Mouse (Mus musculus) induced T-regulatory cell, adult 2 months (primary cell): ENCODE results near the gene Gad2.
A peak's percentile ranks its signal among the peaks of the same experiment; 100 is the strongest.
"Not testable (repeated sequence)": the region's sequence is repeated elsewhere in the genome, so short reads cannot be mapped to it uniquely, and the experiment has no call there.

Experiments used
- DNase-seq: peaks from one replicate; pipeline ENCODE4 v3.0.0-alpha.2; 2012; ENCODE audit warnings: low read depth

Gene Gad2

DNA sequence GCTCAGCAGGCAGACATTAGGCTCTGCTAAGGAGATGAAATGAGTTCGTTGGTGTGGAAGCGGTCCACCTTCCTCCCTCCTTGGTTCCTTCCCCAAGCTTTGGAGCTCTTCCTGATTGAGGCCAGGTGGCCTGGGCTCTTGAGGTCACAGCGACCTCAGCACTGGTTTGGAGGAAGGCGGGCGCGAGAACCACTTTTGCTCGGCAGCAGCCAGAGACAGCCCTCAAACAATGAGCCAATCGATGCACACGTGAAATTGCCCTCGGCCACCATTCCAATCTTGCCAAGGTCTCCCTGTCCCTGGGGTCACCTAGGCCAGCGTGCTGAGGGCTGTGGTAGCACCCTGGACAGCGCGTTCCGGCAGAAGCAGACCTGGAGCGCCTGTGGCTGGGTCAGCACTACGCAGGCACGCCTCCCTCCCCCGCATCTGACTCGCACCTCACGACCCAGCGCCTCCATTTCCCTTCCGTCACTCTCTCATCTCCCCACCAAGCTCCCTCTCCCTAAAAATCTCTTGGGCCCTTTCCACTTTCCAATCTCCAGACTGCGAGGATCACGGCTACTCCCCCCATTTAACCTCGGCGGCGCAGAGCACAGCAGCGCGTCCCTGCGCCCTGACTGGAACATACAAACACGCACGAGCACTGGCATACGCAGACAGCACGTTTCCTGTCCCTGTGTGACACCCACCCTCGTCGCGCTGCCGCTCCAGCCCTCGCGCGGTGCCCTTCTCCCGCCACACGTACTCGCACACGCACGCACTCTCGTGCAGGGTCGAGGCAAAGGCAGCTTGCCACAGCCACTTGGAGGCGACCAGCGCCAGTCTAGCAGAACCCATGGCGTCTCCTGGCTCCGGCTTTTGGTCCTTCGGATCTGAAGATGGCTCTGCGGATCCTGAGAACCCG lies at the start of gene Gad2:
TSS of gene Gad2 (plus strand) at position 378 of the 904 bp plus-strand sequence.
- DNase-seq, result peak; percentile 26

DNA sequence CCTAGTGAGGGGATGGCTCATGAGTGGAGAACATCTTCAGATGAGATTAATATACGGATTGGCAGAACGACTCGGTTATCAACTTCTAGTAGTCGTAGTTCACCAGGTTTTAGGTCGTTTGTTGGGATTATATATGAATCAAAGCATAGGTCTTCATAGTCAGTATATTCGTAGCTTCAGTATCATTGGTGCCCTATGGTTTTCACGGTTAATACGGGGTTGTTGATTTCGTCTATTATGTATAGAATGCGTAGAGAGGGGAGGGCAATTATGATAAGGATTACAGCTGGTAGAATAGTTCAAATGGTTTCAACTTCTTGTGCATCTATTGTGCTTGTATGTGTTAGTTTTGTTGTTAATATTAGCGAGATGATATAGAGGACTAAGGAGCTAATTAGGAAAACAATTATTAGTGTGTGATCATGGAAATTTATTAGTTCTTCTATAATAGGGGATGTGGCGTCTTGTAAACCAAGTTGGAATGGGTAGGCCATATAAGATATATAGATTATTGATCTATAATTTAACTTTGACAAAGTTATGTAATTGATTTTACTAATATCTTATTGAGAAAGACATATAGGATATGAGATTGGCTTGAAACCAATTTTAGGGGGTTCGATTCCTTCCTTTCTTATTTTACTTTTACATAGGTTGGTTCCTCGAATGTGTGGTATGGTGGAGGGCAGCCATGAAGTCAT lies 34.4 kb upstream of the Gad2 start:
- not testable (repeated sequence) for DNase-seq

DNA sequence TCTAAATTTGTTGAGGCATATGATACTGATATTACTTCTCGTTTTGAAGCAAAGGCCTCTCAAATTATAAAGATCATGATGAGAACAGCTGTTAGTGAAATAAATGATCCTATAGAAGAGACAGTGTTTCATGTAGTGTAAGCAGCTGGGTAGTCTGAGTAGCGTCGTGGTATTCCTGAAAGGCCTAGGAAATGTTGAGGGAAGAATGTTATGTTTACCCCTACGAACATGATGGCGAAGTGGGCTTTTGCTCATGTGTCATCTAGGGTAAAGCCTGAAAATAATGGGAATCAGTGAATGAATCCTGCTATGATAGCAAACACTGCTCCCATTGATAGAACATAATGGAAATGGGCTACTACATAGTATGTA lies 33.8 kb upstream of the Gad2 start:
- DNase-seq, result not testable (repeated sequence)

DNA sequence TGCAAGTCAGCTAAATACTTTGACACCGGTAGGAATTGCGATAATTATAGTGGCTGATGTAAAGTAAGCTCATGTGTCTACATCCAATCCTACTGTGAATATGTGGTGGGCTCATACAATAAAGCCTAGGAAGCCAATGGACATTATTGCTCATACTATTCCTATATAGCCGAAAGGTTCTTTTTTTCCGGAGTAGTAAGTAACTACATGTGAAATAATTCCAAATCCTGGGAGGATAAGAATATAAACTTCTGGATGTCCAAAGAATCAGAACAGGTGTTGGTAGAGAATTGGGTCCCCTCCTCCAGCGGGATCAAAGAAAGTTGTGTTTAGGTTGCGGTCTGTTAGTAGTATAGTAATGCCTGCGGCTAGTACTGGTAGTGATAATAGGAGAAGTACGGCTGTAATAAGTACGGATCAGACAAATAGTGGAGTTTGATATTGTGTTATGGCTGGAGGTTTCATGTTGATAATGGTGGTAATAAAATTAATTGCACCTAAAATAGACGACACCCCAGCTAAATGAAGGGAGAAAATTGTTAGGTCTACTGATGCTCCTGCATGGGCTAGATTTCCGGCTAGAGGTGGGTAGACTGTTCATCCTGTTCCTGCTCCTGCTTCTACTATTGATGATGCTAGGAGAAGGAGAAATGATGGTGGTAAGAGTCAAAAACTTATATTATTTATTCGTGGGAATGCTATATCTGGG lies 33.2 kb upstream of the Gad2 start:
- not testable (repeated sequence) for DNase-seq

DNA sequence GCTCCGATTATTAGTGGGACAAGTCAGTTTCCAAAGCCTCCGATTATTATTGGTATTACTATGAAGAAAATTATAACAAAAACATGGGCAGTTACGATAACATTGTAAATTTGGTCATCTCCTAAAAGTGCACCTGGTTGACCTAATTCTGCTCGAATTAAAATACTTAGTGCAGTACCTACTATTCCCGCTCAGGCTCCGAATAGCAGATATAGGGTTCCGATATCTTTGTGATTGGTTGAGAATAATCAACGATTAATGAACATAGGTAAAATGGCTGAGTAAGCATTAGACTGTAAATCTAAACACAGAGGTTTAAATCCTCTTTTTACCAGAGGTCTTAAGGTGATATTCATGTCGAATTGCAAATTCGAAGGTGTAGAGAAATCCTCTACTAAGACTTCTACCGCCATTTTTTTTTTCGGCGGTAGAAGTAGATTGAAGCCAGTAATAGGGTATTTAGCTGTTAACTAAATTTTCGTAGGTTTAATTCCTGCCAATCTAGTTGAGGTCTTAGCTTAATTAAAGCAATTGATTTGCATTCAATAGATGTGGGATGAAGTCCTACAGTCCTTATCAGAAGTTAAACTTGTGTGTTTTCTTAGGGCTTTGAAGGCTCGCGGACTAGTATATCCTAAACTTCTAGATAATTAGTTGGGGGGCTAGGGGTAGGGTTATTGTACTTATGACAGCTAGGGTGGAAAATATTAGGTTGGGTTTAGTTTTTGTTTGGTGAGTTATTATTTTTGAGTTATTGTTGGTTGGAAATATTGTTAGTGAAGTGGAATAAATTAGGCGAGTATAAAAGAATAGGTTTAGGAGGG lies 32.4 kb upstream of the Gad2 start:
- DNase-seq, result not testable (repeated sequence)

DNA sequence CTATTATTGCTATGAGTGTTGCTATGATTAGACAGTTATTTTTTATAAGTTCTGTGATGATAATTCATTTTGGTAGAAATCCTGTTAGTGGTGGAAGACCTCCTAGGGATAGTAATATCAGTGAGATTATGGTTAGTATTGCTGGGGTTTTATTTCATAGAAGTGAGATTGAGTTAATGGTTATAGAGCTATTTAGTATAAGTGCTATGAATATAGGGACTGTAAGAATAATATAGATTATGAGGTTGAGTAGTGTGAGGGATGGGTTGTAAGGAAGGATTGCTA lies 31.9 kb upstream of the Gad2 start:
- no peak for DNase-seq

DNA sequence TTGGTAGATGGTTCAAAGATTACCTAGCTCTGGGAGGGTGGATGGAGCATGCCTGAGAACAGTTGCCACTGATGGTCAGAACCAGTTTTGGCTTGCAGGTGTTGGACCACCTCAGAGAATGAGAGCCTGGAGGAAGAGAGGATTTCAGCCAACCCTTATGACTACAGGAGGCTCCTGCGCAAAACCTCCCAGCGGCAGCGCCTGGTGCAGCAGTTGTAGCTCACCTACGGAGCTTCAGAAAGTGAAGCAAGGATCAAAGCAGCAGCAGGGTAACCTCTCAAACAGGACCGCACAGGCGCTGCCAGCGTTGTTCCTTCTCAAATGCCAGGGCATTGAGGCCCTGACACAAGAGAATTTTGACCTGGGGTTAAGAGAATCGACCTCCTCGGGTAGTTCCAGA lies 4.1 kb upstream of the Gad2 start:
- no peak for DNase-seq

DNA sequence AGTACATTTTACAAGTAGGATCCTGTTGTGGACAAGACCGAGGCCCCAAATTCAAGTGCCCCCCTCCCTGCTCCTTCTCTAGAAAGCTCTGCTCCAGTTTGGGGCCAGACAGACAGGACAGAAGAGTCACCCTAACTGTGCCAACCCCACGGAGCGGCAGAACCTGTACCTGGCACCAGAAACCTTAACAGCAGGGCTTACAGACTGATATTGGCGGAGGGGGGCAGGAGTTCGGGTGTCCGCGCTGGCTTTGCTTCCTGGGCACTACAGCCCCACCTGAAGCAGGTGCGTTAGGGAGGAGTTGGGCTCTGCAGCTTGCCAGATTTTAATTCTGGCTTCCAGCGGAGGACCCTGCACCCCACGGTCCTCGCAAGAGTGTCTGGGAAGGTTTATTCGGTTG lies 2.6 kb upstream of the Gad2 start:
- no peak for DNase-seq

DNA sequence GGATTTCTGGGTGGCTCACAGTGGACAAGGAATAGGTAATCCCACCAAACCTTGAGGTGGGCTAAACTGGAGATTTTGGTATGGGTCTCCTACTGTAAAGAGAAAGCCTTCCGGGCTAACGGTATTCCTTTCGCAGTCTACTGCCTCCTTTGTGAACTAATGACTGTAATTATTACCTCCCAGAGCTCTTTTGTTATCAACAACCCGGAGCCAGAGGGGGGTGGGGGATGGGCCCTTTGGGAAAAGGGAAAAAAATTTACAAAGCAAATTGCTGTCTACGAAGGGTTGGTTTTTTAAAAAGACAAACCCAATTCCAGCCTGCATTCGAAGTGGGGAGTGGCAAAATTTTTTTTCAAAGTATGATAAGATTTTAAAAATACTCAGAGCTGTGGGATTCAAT lies 2.0 kb upstream of the Gad2 start:
- no peak for DNase-seq

DNA sequence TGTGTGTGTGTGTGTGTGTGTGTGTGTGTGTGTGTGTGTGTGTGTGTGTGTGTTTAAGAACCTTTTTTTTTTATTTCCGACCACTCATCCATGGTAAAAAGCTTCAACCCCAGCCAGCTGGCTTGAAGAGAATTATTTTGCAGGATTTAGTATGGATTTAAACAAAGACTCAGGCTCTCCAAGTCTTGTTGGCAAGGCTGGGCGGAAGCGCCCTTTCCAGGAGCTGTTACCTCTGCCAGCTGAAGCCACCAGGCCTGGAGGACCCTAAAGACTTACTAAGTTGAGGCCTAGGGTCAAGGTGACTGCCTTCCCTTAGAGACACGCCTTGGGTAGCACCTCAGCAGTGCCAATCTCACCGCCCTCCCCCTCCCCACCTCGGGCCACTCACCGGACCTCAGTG lies 1.5 kb upstream of the Gad2 start:
- no peak for DNase-seq

DNA sequence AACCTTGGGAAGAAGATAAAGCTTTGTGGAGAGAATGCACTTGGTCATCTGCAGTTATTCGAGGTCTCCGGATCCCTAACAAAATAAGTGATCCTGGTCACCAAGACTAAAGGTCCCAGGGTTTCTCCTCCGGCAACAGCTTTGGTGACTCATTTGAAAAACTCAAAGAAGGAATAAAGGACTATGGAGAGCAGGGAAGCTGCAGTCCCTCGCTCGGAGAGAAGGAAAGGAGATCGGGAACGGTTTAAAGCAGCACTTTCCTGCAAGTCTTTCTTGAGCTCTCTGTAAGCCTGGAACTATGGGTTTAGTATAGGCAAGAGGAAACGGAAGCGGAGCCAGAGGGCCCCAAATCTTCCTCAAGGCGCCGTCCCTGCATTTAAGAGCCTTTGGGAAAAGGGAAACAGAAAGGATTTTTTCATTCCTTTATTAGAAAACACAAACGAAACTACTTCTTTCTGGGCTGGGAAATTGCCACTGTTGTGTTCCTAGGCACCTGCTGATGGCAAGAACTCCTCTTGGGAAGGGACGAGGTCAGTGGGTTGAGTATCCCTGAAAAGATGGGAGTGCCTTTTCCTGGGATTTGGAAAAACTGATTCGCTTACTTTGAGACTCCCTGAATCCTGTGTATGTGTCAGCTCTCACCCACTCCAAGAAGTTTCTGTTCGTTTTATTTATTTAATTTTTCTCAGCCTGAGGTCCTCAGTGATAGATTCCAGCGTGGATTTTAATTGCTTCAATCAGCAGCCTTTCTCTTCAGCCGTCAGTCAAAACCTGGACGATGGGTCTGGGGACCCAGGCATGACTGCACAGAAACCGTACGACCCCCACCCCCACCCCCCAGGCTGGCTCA lies 802 bp upstream of the Gad2 start:
- no peak for DNase-seq

DNA sequence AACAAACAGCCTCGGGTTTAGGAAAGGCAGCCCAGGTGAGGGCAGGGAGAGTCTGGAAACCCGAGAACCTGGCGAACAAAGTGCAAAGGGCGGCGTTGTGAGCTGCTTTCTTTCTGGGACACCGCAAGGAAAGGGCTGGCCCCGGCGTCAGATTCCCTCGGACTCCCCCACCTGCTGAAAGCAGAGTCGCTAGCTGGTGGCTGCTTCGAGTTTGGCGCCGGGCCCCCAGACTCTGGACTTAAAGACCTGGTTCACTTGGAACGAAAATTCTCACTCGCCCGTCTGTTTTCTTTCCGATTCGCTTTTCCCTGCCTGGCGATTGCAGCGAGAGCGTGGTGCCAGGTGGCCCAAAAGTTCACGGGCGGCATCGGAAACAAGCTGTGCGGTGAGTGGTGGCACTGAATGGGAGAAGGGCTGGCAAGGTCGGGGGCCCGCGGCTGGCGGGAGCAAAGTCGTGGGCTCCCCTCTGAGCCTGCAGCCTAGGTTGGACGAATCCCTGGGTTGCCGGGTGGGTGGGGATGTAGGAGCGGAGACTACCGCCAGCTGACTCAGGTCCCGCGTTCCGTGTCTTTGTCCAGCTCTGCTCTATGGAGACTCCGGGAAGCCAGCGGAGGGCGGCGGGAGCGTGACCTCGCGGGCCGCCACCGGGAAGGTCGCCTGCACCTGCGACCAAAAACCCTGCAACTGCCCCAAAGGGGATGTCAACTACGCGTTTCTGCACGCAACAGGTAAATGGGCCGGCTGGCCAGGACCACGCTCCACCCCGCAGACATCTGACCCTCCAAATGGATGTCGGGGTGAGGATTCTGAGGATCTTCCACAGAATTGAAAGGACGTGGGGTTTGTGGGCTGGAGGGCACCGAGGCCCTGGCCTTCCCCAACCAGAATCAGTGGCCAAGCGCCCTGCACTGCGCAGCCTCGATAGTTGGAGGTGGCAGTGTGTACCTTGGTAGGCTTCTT lies 1.4 kb downstream of the Gad2 start:
- peak; percentile 5 for DNase-seq

DNA sequence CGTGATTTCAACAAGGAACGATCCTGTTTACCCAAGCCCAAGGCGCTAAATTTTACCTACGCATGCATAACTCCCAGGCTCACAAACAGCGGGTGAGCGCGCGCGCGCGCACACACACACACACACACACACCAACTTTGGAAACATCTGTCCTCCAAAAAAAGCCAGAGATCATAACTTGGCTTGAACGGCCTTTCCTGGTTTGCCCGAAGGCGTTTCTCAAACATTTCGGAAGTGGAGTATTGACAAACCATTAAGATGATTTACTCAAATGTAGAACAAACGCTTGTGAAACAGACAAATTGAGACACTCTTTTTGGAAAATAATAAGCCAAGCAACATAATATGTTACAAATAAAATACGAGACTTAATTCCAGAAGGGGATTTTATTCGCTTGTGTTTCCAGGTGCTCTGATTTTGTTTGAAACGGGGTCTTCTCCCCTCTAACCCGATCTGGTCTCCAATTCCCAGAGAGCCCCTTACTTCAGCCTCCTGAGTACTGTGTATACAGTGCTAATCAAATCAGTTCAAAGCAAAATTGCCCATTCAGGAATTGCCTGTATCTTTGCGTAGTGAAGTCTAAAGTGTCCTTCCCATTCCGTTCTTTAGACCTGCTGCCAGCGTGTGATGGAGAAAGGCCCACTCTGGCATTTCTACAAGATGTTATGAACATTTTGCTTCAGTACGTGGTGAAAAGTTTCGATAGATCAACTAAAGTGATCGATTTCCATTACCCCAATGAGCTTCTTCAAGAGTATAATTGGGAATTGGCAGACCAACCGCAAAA lies 2.4 kb downstream of the Gad2 start:
- DNase-seq, result no peak

DNA sequence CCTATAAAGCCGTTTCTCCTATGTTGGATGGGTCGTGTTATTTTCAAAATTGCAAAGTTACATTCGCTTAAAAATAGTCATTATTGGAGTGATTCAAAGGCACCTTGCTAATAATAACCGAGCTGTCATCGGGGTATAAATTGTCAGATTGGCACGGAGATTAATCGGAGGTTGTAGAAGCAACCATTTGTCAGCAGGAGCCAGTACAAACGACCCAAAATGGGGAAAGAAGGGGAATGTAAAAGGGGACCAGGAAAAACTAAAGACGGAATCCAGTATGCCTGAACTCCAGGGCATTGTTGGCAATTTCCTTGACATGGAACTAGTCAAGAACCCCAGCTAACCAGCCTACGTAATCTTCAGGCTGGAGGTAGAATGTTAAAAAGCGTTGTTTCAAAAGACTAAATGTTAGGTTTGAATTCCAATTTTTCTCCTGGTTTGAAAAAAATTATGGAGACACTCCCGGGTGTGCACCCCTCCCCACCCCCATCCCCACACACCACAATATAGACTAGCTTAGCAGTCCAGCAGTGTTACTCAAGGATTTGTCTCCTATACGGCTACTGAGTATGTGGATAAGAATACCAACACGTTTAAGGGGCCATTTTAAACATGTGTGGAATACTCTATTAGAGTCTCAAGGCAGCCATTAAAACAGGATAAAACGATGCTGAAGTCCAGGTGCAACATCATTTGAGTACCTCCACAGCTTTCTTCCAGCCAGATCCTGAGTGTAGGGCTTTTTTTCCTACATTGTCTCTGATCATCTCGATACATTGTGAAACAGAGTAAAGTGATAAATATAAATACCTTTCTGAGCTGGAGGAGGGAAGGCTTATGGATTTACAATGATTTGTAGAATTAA lies 3.3 kb downstream of the Gad2 start:
- no peak for DNase-seq

DNA sequence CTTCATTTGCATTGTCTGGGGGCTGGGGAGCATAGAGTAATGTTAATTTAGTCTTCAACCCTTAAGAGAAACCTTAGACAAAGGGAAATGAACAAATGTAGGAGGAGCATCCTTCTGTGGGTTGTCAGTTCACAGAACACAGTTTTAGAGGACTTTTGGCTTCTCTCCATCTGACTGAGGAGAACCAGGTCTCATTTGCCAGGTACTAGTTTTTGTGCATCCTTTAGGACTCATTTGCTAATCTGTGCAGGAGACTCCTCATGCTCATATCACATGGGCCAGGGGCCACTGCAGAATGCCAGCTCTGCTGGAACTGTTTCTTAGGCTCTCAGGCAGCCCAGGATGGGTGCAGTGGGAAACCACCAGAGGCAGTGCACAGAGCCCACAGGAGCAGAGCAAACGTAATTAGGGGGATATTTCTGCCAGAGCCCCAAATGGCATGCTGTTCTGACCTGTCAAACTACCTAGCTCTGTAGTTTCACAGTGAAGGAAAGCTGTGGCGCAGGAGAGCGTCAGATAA lies 5.2 kb downstream of the Gad2 start:
- no peak for DNase-seq

DNA sequence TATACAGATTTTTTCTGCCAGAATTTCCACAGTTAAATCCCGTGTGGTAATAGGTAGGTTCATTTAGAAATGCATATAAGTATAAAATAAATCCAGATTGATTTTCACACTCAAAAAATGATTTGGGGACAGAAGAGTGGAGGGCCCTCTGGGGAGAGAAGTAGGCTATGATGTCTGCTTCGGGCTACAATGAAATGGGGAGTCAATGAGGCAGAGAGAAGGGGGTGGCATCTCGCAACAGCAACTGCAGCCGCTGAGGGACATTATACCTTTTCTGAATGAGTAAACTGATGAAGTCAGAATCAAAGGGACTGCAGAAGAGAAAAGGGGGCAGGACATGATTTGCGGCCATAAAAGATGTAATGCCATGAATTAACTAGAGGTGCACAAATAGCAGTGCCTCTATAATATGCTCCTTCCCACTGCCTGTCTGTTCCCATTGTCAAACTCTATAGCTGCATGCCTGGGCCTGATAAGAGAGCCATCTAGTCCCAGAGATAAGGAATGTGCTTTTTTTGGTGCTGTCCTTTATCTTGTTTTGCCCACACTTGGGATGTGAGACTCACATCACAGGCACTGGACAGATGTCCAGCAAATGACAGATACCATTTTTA lies 5.9 kb downstream of the Gad2 start:
- DNase-seq, result no peak

DNA sequence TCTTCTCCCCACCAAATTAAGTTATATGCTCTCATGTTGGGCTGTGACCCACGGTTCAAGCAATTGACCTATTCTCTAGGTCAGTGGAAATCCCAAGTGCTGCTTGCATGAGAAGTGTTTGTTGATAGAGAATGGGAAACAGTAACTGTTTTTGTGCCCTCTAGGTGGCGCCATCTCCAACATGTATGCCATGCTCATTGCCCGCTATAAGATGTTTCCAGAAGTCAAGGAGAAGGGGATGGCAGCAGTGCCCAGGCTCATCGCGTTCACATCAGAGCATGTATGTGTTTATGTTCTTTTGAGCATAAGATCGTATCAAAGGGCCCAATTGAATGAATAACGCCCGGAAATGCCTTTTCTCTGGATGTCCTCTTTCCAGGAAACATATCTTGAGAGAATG lies 12.8 kb downstream of the Gad2 start:
- DNase-seq, result peak; percentile 60

DNA sequence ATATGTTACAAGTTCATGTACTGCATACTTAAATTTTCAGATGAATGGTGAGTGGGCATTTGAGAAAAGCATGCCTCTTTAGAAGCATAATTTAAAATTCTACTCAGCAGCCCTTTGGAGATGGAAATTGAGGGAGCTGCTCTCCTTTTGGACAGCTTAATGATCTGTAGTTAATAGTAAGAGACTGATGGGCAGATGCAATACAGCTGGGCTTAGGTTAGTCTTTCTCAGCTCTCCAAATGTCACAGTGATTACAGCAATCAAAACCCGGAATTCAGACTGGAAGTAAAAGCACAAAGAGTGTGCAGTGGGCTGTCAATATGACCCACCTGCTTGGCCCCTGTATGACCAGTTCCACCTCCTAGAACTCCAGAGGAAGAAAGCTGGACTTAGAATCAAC lies 24.1 kb downstream of the Gad2 start:
- no peak for DNase-seq
